Mouse (Mus musculus) heart, postnatal 0 days (tissue): Measurements from ENCODE around the gene Psmd1. TPM values are rescaled to one million over a fixed set of nuclear protein-coding genes. Genes with fewer than 3 reads are reported as not detected.
A peak's percentile ranks its signal among the peaks of the same experiment; 100 is the strongest.
"Not testable (repeated sequence)": the region's sequence is repeated elsewhere in the genome, so short reads cannot be mapped to it uniquely, and the experiment has no call there.

Source experiments
- ATAC-seq: fragments of 200-750 bp; cut with Nextera tagmentation; 2 replicates; pipeline ENCODE4 v1.8.0; 2017; ENCODE audit warnings: low read depth, moderate number of reproducible peaks, moderate library complexity; ENCODE audit not compliant: insufficient read depth
- DNase-seq: peaks from one replicate; pipeline ENCODE4 v3.0.0-alpha.2; 2016; ENCODE audit warnings: low spot score
- H3K27ac ChIP-seq: fragments of 300-500 bp; sonication (generic); 2 replicates; pipeline ENCODE4 v1.5.1; 2014; ENCODE audit warnings: low read depth, mild to moderate bottlenecking
- H3K27me3 ChIP-seq: fragments of 300-500 bp; sonication (generic); 2 replicates; pipeline ENCODE4 v1.6.1; 2014; ENCODE audit warnings: low read length, mixed read lengths; ENCODE audit not compliant: control insufficient read depth, insufficient read depth
- H3K36me3 ChIP-seq: fragments of 300-500 bp; sonication (generic); replicated peaks from 2 replicates; pipeline ENCODE4 v1.6.1; 2014; ENCODE audit warnings: low read length, mixed read lengths; ENCODE audit not compliant: control insufficient read depth, insufficient read depth
- H3K4me1 ChIP-seq: fragments of 300-500 bp; sonication (generic); 2 replicates; pipeline ENCODE4 v1.6.1; 2014; ENCODE audit warnings: antibody characterized with exemption; ENCODE audit not compliant: control insufficient read depth, insufficient read depth
- H3K4me2 ChIP-seq: fragments of 300-500 bp; sonication (generic); 2 replicates; pipeline ENCODE4 v1.6.1; 2014; ENCODE audit warnings: low read depth, mild to moderate bottlenecking, low read length, moderate library complexity
- H3K4me3 ChIP-seq: fragments of 300-500 bp; sonication (generic); 2 replicates; pipeline ENCODE4 v1.5.1; 2014; ENCODE audit warnings: low read depth, low read length
- H3K9ac ChIP-seq: fragments of 300-500 bp; sonication (generic); replicated peaks from 2 replicates; pipeline ENCODE4 v1.6.1; 2014; ENCODE audit warnings: low read depth, low read length, mixed read lengths
- H3K9me3 ChIP-seq: fragments of 300-500 bp; sonication (generic); replicated peaks from 2 replicates; pipeline ENCODE4 v1.6.1; 2016; ENCODE audit warnings: low read length; ENCODE audit not compliant: control insufficient read depth
- CTCF ChIP-seq: IDR thresholded peaks from 2 replicates; pipeline ENCODE4 v1.5.1; 2016; ENCODE audit warnings: antibody characterized with exemption, control low read depth, low read depth
- EP300 ChIP-seq: IDR thresholded peaks from 2 replicates; pipeline ENCODE4 v1.6.1; 2016; ENCODE audit warnings: antibody characterized with exemption, low read depth
- WGBS: fragments of 180-500 bp; shearing (Covaris S2); extraction: QIAGEN DNeasy Blood & Tissue Kit; methylation state at CpG from one replicate; pipeline ENCODE4 v1.1.7; 2014; 5-methylcytosine and 5-hydroxymethylcytosine counted together
- polyA plus RNA-seq: library from polyadenylated mRNA; unstranded; fragments of >200 nt; fragmentation: Nextera tagmentation; extraction: Ambion mirVana; gene quantifications from 2 replicates; pipeline ENCODE4 v1.2.1, GENCODE M21; 2015
- total RNA-seq: library from RNA; depleted of rRNA; stranded (reverse); fragments of >200 nt; gene quantifications from 2 replicates; pipeline ENCODE4 v1.2.3, GENCODE M21; 2014; ENCODE audit warnings: low replicate concordance; rRNA removed

The Psmd1 gene
- total RNA-seq (58.3 and 101 TPM in 2 replicates), polyA plus RNA-seq (110 and 116 TPM in 2 replicates)

DNA sequence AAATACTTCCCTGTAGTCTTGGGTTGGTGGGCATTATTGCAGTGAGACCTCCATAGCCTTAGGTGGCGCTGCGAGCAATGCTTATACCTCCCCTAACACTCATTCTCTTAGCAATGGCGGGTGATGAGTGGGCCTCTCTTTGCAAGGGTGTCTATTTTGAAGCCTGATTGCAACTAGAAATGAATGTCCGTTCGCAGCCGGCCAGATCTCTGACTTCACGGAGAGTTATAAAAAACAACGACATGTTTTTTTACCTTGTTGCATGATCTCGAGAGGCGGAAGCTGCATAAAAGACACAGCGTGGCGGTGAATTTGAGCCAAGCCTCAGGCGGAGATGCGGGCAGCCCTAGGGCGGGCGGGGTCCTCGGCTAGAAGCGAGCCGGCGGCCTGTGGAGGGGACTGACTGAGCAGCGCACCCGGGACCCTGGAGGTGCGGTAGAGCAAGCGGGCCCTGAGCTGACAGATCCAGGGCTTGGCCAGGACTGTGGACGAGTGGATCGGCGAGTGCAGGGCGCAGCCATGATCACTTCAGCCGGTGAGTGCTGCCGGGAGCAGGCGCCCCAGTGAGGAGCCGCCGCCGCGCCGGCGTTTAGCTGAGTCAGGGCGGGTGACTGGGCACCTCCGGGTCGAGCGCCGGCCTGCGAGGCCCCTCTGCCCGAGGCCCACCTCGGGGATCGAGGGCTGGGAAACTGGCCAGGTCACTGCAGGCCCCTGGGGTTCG, at the start of gene Psmd1:
Gene Psmd1, plus strand, starts transcription at position 117 of the 721 bp plus-strand sequence.
- Histone ChIP-seq H3K4me3 (peak within 1 kb of the TSS; percentile 95), H3K4me2 (peak within 1 kb of the TSS; percentile 74), H3K27ac (peak within 1 kb of the TSS; percentile 81), H3K36me3 (no peaks in the 10 kb centered on the region), H3K9ac (peak within 1 kb of the TSS; percentile 99), H3K9me3 (no peaks in the 10 kb centered on the region), H3K27me3 (no peaks in the 10 kb centered on the region), H3K4me1 (peaks cover 13% of the 10 kb centered on the region)
- DNase-seq = peak; percentile 93
- under 1% methylated on average over 46 of the region's 47 CpGs for WGBS
- peak; percentile 90 for ATAC-seq
- TF ChIP-seq EP300 (peak; percentile 89), CTCF (peak; percentile 88)

GRCm38 (mm10) chr1:86015758-86016157, 48.4 kb upstream of the Psmd1 start:
- not testable (repeated sequence) for H3K9ac ChIP-seq, H3K4me2 ChIP-seq, H3K4me3 ChIP-seq, H3K9me3 ChIP-seq, H3K27ac ChIP-seq, DNase-seq, H3K36me3 ChIP-seq, H3K4me1 ChIP-seq, ATAC-seq
- 94% methylated on average over 9 of the region's 9 CpGs for WGBS
- H3K27me3 ChIP-seq = peaks cover 35% of the 10 kb centered on the region

DNA sequence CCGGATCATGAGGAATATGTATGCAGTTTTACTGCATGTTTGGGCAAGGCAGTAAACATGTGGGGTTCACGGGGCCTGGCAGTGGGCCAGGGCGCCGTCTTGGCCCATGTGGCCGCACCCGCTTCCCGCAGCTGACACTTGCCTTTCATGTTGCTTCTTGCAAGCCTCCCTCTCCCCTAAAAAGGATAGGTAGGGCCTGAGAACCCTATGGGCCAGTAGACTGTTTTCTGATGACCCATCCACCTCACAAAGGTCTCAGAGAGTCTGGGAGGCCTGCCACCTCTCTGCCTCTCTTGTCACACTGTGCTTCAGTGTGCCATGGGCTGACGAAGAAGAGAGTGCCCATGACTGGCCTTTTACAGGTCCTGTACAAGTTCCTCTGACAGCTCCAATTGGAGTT, 47.7 kb upstream of the Psmd1 start, which contains the start of gene Spata3:
Gene Spata3, plus strand, starts transcription at position 301 of the 400 bp plus-strand sequence.
- 86% methylated on average over 8 of the region's 8 CpGs for WGBS
- H3K27ac ChIP-seq = no peak within 1 kb of the TSS
- peaks cover 39% of the 10 kb centered on the region for H3K27me3 ChIP-seq

DNA sequence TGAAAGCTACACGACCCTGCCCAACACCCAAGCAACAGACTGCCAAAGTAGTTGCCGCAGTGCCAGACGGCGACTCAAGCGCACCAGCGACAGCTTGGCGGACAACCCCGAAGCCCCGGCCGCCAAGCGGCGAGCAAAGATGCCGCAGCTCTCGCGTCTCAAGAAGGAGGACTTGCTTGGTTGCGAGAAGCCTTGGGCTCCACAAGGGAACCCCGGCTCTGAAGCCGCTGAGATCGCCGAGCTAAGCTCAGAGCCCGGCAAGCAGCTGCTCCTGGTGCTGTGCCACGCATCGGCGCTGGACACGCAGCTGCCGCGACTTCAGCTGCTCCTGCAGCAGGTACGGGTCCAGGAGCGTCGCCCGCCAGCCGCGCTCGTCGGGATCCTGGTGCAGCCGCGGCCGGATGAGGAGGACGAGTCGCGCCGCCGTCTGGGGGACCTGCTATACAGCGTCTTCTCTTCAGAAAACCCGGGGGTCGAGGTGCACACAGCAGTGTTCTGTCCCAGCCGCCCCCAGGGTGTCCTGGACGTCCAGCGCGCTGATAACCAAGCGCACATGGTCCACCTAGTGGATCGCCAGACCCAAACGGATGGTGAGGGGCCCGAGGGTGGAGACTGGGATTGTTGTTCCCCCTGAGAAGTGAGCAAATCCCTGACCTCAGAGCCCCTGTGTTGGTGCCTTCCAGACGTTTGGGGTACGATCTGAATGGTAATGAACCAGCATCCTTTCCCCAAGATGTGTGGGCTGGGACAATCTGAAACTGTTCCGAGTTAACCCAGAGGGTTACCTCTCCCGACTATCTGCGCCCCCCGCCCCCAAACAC, 45.7 kb upstream of the Psmd1 start:
- Histone ChIP-seq H3K27me3 (peaks cover 39% of the 10 kb centered on the region), H3K4me1 (no peaks in the 10 kb centered on the region), H3K27ac (no peak overlapping the region), H3K4me3 (peak overlapping the region; percentile 52), H3K4me2 (peak overlapping the region; percentile 79), H3K9me3 (no peaks in the 10 kb centered on the region), H3K36me3 (no peaks in the 10 kb centered on the region), H3K9ac (peak overlapping the region; percentile 12)
- DNase-seq = peak; percentile 13
- WGBS = 3% methylated on average over 57 of the region's 60 CpGs
- TF ChIP-seq CTCF = 0 out of 2 replicates have a peak, but pooled peaks have one; percentile 16
- no peak for TF ChIP-seq EP300
- peak; percentile 30; the same call in 1 of the 2 replicates for ATAC-seq

More for the DNA sequence above, 47.7 kb upstream of the Psmd1 start, which contains the start of gene Spata3:
- Histone ChIP-seq H3K4me2 (no peak within 1 kb of the TSS), H3K9me3 (no peaks in the 10 kb centered on the region), H3K4me1 (no peaks in the 10 kb centered on the region), H3K9ac (no peak within 1 kb of the TSS), H3K4me3 (no peak within 1 kb of the TSS), H3K36me3 (no peaks in the 10 kb centered on the region)
- no peak for TF ChIP-seq CTCF
- ATAC-seq (no peak), DNase-seq (no peak)

- Histone ChIP-seq H3K36me3 (no peaks in the 10 kb centered on the region), H3K4me3 (no peak overlapping the region), H3K27me3 (peaks cover 39% of the 10 kb centered on the region), H3K4me2 (no peak overlapping the region), H3K9ac (no peak overlapping the region), H3K9me3 (no peaks in the 10 kb centered on the region), H3K4me1 (no peaks in the 10 kb centered on the region), H3K27ac (no peak overlapping the region)
- no peak for DNase-seq
- TF ChIP-seq CTCF (peak; percentile 34; the same call in 1 of the 2 replicates), EP300 (no peak)
- 65% methylated on average over 11 of the region's 11 CpGs for WGBS
- ATAC-seq = no peak
Observed at GRCm38 (mm10) chr1:86021365-86021989, 42.7 kb upstream of the Psmd1 start.
